Mouse (Mus musculus) midbrain, embryonic 13.5 days (tissue): Measurements from ENCODE around the gene Fcgr4. TPM values are rescaled to one million over a fixed set of nuclear protein-coding genes. Genes with fewer than 3 reads are reported as not detected.
"Not testable (repeated sequence)": the region's sequence is repeated elsewhere in the genome, so short reads cannot be mapped to it uniquely, and the experiment has no call there.

Experiments used
- ATAC-seq: fragments of 200-750 bp; cut with Nextera tagmentation; 2 replicates; pipeline ENCODE4 v1.8.0; 2017; ENCODE audit warnings: mild to moderate bottlenecking, moderate TSS enrichment, moderate library complexity
- H3K27ac ChIP-seq: fragments of 300-500 bp; sonication (generic); 2 replicates; pipeline ENCODE4 v1.5.1; 2015; ENCODE audit warnings: inconsistent platforms, mild to moderate bottlenecking, moderate library complexity
- H3K27me3 ChIP-seq: fragments of 300-500 bp; sonication (generic); 2 replicates; pipeline ENCODE4 v1.6.1; 2015; ENCODE audit warnings: mild to moderate bottlenecking, inconsistent platforms
- H3K36me3 ChIP-seq: fragments of 300-500 bp; sonication (generic); 2 replicates; pipeline ENCODE4 v1.6.1; 2015; ENCODE audit warnings: mild to moderate bottlenecking, inconsistent platforms
- H3K4me1 ChIP-seq: fragments of 300-500 bp; sonication (generic); replicated peaks from 2 replicates; pipeline ENCODE4 v1.6.1; 2015; ENCODE audit warnings: inconsistent platforms
- H3K4me2 ChIP-seq: fragments of 300-500 bp; sonication (generic); replicated peaks from 2 replicates; pipeline ENCODE4 v1.6.1; 2015; ENCODE audit warnings: moderate library complexity, mild to moderate bottlenecking, inconsistent platforms
- H3K4me3 ChIP-seq: fragments of 300-500 bp; sonication (generic); replicated peaks from 2 replicates; pipeline ENCODE4 v1.5.1; 2015; ENCODE audit warnings: mild to moderate bottlenecking, inconsistent platforms
- H3K9ac ChIP-seq: fragments of 300-500 bp; sonication (generic); replicated peaks from 2 replicates; pipeline ENCODE4 v1.6.1; 2015; ENCODE audit warnings: mild to moderate bottlenecking, inconsistent platforms
- H3K9me3 ChIP-seq: fragments of 300-500 bp; sonication (generic); 2 replicates; pipeline ENCODE4 v1.6.1; 2016; ENCODE audit warnings: mild to moderate bottlenecking, inconsistent platforms
- WGBS: fragments of 180-500 bp; shearing (Covaris S2); methylation state at CpG from one replicate; pipeline ENCODE4 v1.1.7; 2015; 5-methylcytosine and 5-hydroxymethylcytosine counted together
- microRNA-seq: library from miRNA; unstranded; fragments of <30 nt; microRNA quantifications from one replicate; pipeline ENCODE4, GENCODE M21; 2016
- polyA plus RNA-seq: library from polyadenylated mRNA; unstranded; fragments of >200 nt; fragmentation: Nextera tagmentation; extraction: Ambion mirVana; gene quantifications from 2 replicates; pipeline ENCODE4 v1.2.1, GENCODE M21; 2015

Fcgr4 gene
- polyA plus RNA-seq, 1 experiment from 2014 or later: not detected

- not testable (repeated sequence) for H3K4me2 ChIP-seq, H3K9me3 ChIP-seq, H3K27ac ChIP-seq, H3K4me3 ChIP-seq, ATAC-seq, H3K36me3 ChIP-seq, H3K9ac ChIP-seq, H3K4me1 ChIP-seq
- WGBS: 70% methylated on average over 5 of the region's 5 CpGs
- H3K27me3 ChIP-seq: peaks cover 34% of the 10 kb centered on the region
These were observed 57.5 kb downstream of the Fcgr4 start for GRCm38 (mm10) chr1:171076176-171076575.

DNA sequence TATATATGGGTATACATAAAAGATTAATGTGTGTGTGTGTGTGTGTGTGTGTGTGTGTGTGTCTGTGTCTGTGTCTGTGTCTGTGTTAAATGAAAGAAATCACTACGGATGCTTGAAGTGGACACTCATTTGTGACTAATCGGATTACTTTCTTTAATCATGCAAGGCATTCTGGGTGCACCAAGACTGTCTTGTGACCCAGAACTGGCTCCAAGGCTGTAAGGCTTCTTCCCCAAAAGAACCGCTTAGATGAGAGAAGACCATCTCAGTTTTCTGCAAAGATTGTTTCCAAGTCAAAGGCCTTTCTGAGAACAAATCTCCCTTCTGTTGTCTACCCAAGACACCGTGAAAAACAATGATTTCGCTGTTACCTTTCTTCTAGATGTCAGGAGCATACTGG, 58.5 kb downstream of the Fcgr4 start:
- not testable (repeated sequence) for ATAC-seq, H3K9ac ChIP-seq, H3K4me1 ChIP-seq, H3K9me3 ChIP-seq, H3K27ac ChIP-seq, H3K4me3 ChIP-seq, H3K4me2 ChIP-seq, H3K36me3 ChIP-seq
- 27% methylated on average over 5 of the region's 5 CpGs for WGBS
- peaks cover 39% of the 10 kb centered on the region for H3K27me3 ChIP-seq

GRCm38 (mm10) chr1:171077955-171078354, 59.2 kb downstream of the Fcgr4 start:
- H3K4me2 ChIP-seq: peak overlapping the region; percentile 42
- peak; percentile 51 for ATAC-seq
- H3K27ac ChIP-seq, H3K4me1 ChIP-seq, H3K9ac ChIP-seq, H3K36me3 ChIP-seq, H3K9me3 ChIP-seq: not testable (repeated sequence)
- peaks cover 39% of the 10 kb centered on the region for H3K27me3 ChIP-seq
- H3K4me3 ChIP-seq: peak overlapping the region; percentile 29; the same call in 1 of the 2 replicates
- 7% methylated on average over 19 of the region's 27 CpGs for WGBS

DNA sequence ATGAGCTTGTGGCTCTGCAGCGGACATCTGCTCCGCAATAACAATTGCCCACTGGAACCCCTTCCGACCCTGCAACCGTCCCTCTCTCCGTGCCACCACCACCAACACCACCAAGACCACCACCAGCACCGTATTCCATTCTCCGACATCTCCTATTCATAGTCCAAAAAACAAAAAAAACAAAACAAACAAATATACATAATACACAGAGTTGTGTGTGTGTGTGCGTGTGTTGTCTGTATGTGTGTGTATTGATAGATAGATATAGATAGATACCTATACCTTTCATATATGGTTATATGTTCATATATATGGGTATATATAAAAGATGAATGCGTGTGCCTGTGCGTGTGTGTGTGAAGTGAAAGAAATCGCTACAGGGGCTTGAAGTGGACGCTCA, 59.7 kb downstream of the Fcgr4 start:
- H3K9ac ChIP-seq, H3K36me3 ChIP-seq, H3K27ac ChIP-seq, H3K9me3 ChIP-seq, ATAC-seq, H3K4me1 ChIP-seq: not testable (repeated sequence)
- peak overlapping the region; percentile 20 for H3K4me3 ChIP-seq
- peak overlapping the region; percentile 42; the same call in 1 of the 2 replicates for H3K4me2 ChIP-seq
- 21% methylated on average over 12 of the region's 12 CpGs for WGBS
- H3K27me3 ChIP-seq: peaks cover 39% of the 10 kb centered on the region

GRCm38 (mm10) chr1:171079345-171079744, 60.6 kb downstream of the Fcgr4 start:
- Histone ChIP-seq H3K4me2 (0 out of 2 replicates have a peak overlapping the region, but pooled peaks have one; percentile 29), H3K27me3 (peaks cover 31% of the 10 kb centered on the region)
- H3K9me3 ChIP-seq, H3K4me1 ChIP-seq, H3K27ac ChIP-seq, H3K36me3 ChIP-seq, H3K9ac ChIP-seq, H3K4me3 ChIP-seq: not testable (repeated sequence)
- WGBS: 0% methylated on average over 1 of the region's 35 CpGs
- peak; percentile 63 for ATAC-seq

Small RNAs within 50 kb of the gene (microRNA-seq; reads per million reads assigned to microRNA genes)
- not detected for gene Gm27552
- 4.7 reads per million, percentile 19 among the genes with 10 or more reads in this experiment for gene Mir6546

Other genes starting within 250 kb of the Fcgr4 start
- 7.8 and 8.3 TPM in 2 replicates for gene Atf6, start 151.1 kb upstream of the Fcgr4 start, polyA plus RNA-seq
- gene Gm26620, start 133.9 kb upstream of the Fcgr4 start, polyA plus RNA-seq: 0.32 TPM in 1 of 2 replicates, not detected in the other
- gene Dusp12, start 133.4 kb upstream of the Fcgr4 start, polyA plus RNA-seq: 38.0 and 39.8 TPM in 2 replicates
- 0.16 and 0.26 TPM in 2 replicates for gene Fcrlb, start 106.0 kb upstream of the Fcgr4 start, polyA plus RNA-seq
- gene Fcrla, start 91.3 kb upstream of the Fcgr4 start, polyA plus RNA-seq: not detected in 2 replicates
- 0.37 and 0.57 TPM in 2 replicates for gene Fcgr2b, start 42.4 kb upstream of the Fcgr4 start, polyA plus RNA-seq
- gene Fcgr3, start 46.0 kb downstream of the Fcgr4 start, polyA plus RNA-seq: 4.8 and 6.0 TPM in 2 replicates
- gene Cfap126, start 95.0 kb downstream of the Fcgr4 start, polyA plus RNA-seq: 2.0 and 3.7 TPM in 2 replicates
- 260 and 273 TPM in 2 replicates for gene Sdhc, start 131.7 kb downstream of the Fcgr4 start, polyA plus RNA-seq
- gene Mpz, start 131.8 kb downstream of the Fcgr4 start, polyA plus RNA-seq: 0.15 and 0.20 TPM in 2 replicates
- gene Pcp4l1, start 177.3 kb downstream of the Fcgr4 start, polyA plus RNA-seq: 17.0 and 23.0 TPM in 2 replicates
- gene Nr1i3, start 195.1 kb downstream of the Fcgr4 start, polyA plus RNA-seq: 0.30 and 0.42 TPM in 2 replicates
- 33.5 and 37.9 TPM in 2 replicates for gene Tomm40l, start 203.6 kb downstream of the Fcgr4 start, polyA plus RNA-seq
- 2.6 and 5.1 TPM in 2 replicates for gene Apoa2, start 206.1 kb downstream of the Fcgr4 start, polyA plus RNA-seq
- gene Fcer1g, start 215.4 kb downstream of the Fcgr4 start, polyA plus RNA-seq: 20.2 and 20.8 TPM in 2 replicates
- gene Adamts4, start 231.5 kb downstream of the Fcgr4 start, polyA plus RNA-seq: 6.5 and 7.4 TPM in 2 replicates
- gene Ndufs2, start 232.5 kb downstream of the Fcgr4 start, polyA plus RNA-seq: 231 and 234 TPM in 2 replicates